Mouse (Mus musculus) kidney, adult 2 months (tissue): ENCODE measurements around the gene Kif12. TPM values are rescaled to one million over a fixed set of nuclear protein-coding genes. Genes with fewer than 3 reads are reported as not detected.

Experiments
- DNase-seq: peaks from one replicate; pipeline ENCODE4 v3.0.0; 2021
- H3K27ac ChIP-seq: fragments of 200-500 bp; 2 replicates; pipeline ENCODE4 v1.5.1; 2012; ENCODE audit warnings: low read depth, low read length, control low read depth, inconsistent platforms; ENCODE audit not compliant: insufficient read depth
- H3K27me3 ChIP-seq: fragments of 200-500 bp; replicated peaks from 2 replicates; pipeline ENCODE4 v1.6.1; 2012; ENCODE audit warnings: mild to moderate bottlenecking, moderate library complexity, low read length, inconsistent platforms; ENCODE audit not compliant: control insufficient read depth, insufficient read depth
- H3K36me3 ChIP-seq: fragments of 200-500 bp; 2 replicates; pipeline ENCODE4 v1.6.1; 2012; ENCODE audit warnings: mild to moderate bottlenecking, moderate library complexity, low read length, inconsistent platforms; ENCODE audit not compliant: control insufficient read depth, insufficient read depth
- H3K4me1 ChIP-seq: fragments of 200-500 bp; 2 replicates; pipeline ENCODE4 v1.6.1; 2011; ENCODE audit warnings: low read length; ENCODE audit not compliant: control insufficient read depth, insufficient read depth
- H3K4me3 ChIP-seq: fragments of 200-500 bp; 2 replicates; pipeline ENCODE4 v1.5.1; 2011; ENCODE audit warnings: mild to moderate bottlenecking, low read depth, low read length, control low read depth; ENCODE audit not compliant: insufficient read depth
- CTCF ChIP-seq: fragments of 200-500 bp; conservative IDR thresholded peaks from 2 replicates; pipeline ENCODE4 v1.5.1; 2011; ENCODE audit warnings: low read depth, mild to moderate bottlenecking, control low read depth, low read length, moderate library complexity, mixed read lengths; ENCODE audit not compliant: insufficient read depth, insufficient read length
- POLR2A ChIP-seq: fragments of 200-500 bp; IDR thresholded peaks from one replicate; pipeline ENCODE4 v1.6.1; 2011; ENCODE audit warnings: low read depth, low read length, control low read depth
- WGBS: fragments of 180-500 bp; shearing (Covaris S2); methylation state at CpG from one replicate; pipeline ENCODE4 v1.1.7; 2018; 5-methylcytosine and 5-hydroxymethylcytosine counted together
- polyA plus RNA-seq: library from polyadenylated mRNA; depleted of rRNA; stranded (reverse); fragments of >200 nt; gene quantifications from 2 replicates; pipeline ENCODE4 v1.2.3, GENCODE M21; 2012; rRNA removed

The Kif12 gene
- polyA plus RNA-seq, 1 experiment: 187 TPM

- no peak for DNase-seq
- Histone ChIP-seq H3K4me1 (no peaks in the 10 kb centered on the region), H3K27me3 (no peaks in the 10 kb centered on the region), H3K36me3 (no peaks in the 10 kb centered on the region), H3K27ac (no peak overlapping the region), H3K4me3 (no peak overlapping the region)
- TF ChIP-seq CTCF (no peak), POLR2A (no peak)
- WGBS: 94% methylated on average over 5 of the region's 5 CpGs
Measured at GRCm38 (mm10) chr4:63129891-63130624, 41.9 kb downstream of the Kif12 start.

GRCm38 (mm10) chr4:63124861-63125466 lies 47.0 kb downstream of the Kif12 start:
- no peak for DNase-seq
- H3K27me3 ChIP-seq: no peaks in the 10 kb centered on the region
- WGBS: 80% methylated on average over 8 of the region's 8 CpGs
- TF ChIP-seq CTCF: no peak
- no peak for TF ChIP-seq POLR2A
- no peak overlapping the region for H3K27ac ChIP-seq
- H3K4me1 ChIP-seq: no peaks in the 10 kb centered on the region
- no peaks in the 10 kb centered on the region for H3K36me3 ChIP-seq
- no peak overlapping the region for H3K4me3 ChIP-seq

- TF ChIP-seq POLR2A: no peak
- peak; percentile 98 for TF ChIP-seq CTCF
- Histone ChIP-seq H3K36me3 (no peaks in the 10 kb centered on the region), H3K27me3 (no peaks in the 10 kb centered on the region), H3K4me1 (no peaks in the 10 kb centered on the region), H3K4me3 (no peak overlapping the region), H3K27ac (no peak overlapping the region)
- peak; percentile 84 for DNase-seq
- WGBS: 90% methylated on average over 5 of the region's 5 CpGs
Measured at GRCm38 (mm10) chr4:63118639-63119437, 53.1 kb downstream of the Kif12 start.

Other genes starting within 250 kb of the Kif12 start
- gene Zfp618, start 206.6 kb downstream of the Kif12 start, polyA plus RNA-seq: 7.7 and 10.2 TPM in 2 replicates
- gene Ambp, start 17.3 kb downstream of the Kif12 start, polyA plus RNA-seq: 2.7 and 3.9 TPM in 2 replicates
- gene Col27a1, start 41.9 kb upstream of the Kif12 start, polyA plus RNA-seq: 23.1 and 31.7 TPM in 2 replicates
- 7.1 and 8.9 TPM in 2 replicates for gene Orm1, start 172.4 kb upstream of the Kif12 start, polyA plus RNA-seq
- 0.14 and 0.38 TPM in 2 replicates for gene Orm3, start 184.0 kb upstream of the Kif12 start, polyA plus RNA-seq
- gene Orm2, start 190.3 kb upstream of the Kif12 start, polyA plus RNA-seq: 0.16 TPM in 1 of 2 replicates, not detected in the other
- gene Akna, start 231.2 kb upstream of the Kif12 start, polyA plus RNA-seq: 2.2 and 5.8 TPM in 2 replicates